Mouse (Mus musculus) embryonic stem cell, embryonic (primary cell): ENCODE measurements around the gene Ccna1.

Experiments
- CTCF ChIA-PET, 4 experiments: fragments of 300-600 bp in 2 of 4; fragments of 350-600 bp in 2 of 4; sonication (Branson Sonifier 250); formaldehyde crosslinking; loops; one replicate each; lab custom pipeline; 2022; ENCODE audit warnings: inconsistent platforms in 2 of 4; lab: Charles Lee
- POLR2A ChIA-PET, 4 experiments: fragments of 300-600 bp in 2 of 4; fragments of 350-600 bp in 2 of 4; sonication (Branson Sonifier 250); formaldehyde crosslinking; loops; one replicate each; lab custom pipeline; 2022; ENCODE audit warnings: antibody characterized with exemption in 4 of 4, inconsistent platforms in 1 of 4; lab: Charles Lee

Gene Ccna1

DNA sequence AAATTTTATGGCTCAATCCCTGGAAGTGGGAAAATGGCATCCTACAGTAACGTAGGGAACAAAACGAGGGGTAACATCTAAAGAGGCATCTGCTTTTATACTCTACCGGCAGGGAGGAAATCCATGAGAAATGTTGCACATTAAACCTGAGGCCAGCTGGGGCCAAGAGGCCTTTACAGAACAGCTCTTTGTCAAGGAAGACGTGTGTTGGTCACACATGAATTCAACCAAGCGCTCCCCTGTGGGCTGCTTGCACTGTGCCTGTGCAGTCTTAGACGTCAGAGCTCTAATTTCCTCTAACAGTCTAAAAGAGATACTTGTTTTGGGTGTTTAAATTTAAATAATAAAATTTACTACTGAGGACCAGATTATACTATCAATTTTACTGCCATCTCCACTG lies 22.9 kb upstream of the Ccna1 start:
- CTCF ChIA-PET, result interaction anchor here in 2 of 4 experiments (0.6 kb wide), 2 partner anchors 940 to 1971 kb away, joined by 3 to 13 read pairs; no protein-coding TSS in a partner anchor
- POLR2A ChIA-PET, result interaction anchor here in 1 of 4 experiments (0.7 kb wide), 1 partner anchor 41 kb away, joined by 3 read pairs; no protein-coding TSS in a partner anchor

- CTCF ChIA-PET, result interaction anchor here in 1 of 4 experiments (1.2 kb wide), 1 partner anchor 11 kb away, joined by 3 read pairs; no protein-coding TSS in a partner anchor
- POLR2A ChIA-PET, result no interaction called here
These were observed 20.0 kb upstream of the Ccna1 start for GRCm38 (mm10) chr3:55075294-55075648.

DNA sequence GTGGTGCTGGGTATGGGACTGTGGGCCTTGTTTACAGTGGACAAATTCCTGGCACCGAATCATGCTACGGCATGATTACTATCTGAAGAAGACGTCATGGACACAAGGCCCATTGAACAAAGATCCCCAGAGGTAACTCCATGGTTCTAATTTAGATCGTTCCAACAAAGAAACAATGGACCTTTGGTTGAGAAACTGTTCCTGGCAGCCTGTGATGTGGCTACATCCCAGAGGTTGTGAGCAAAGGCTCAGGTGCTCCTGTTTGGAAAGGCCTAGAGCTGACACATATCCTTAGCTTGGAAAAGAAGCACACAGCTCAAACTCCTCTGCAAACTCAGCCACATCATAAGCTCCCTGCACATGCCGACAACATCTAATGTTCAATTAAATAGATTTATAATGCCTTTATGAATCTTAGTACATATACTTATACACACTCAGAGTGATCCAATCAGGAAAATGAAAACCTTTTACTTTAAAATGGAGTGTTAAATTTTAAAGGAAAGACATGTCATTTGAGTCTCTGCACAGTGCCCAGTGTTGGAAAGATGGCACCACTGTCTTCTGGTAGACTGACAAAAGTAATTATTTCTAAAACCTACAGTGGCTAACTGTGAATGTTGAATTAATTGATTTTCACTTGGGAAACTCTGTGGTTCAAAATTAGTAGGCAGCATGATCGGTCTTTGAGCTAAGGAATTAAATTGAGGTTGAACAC lies 19.4 kb upstream of the Ccna1 start:
- ChIA-PET CTCF (interaction anchor here in 1 of 4 experiments (1.2 kb wide), 1 partner anchor 10 kb away, joined by 3 read pairs; no protein-coding TSS in a partner anchor), POLR2A (no interaction called here)

GRCm38 (mm10) chr3:55067791-55068434 lies 12.6 kb upstream of the Ccna1 start:
- ChIA-PET POLR2A (no interaction called here), CTCF (interaction anchor here in 3 of 4 experiments (0.6 to 2.8 kb wide), 3 partner anchors 12 to 85 kb away, joined by 4 to 8 read pairs (median 6); no protein-coding TSS in a partner anchor)

DNA sequence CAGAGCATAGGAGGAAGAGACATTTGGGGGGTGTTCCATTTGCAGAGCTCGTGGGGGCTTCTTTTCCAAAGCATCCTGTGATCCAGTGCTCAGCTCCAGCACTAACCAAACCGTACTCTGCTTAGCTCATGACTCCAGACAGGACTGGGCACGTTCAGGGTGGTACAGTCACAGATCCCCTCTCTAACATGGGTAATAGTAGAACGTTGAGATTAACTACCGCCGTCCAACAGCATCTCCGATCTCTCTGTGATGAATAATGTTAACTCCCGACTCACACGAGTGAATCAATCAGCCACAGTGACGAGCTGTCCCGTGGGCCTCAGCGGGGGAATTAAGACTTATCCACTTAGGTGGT lies 11.3 kb upstream of the Ccna1 start:
- ChIA-PET CTCF (interaction anchor here in 3 of 4 experiments (0.6 to 2.8 kb wide), 4 partner anchors 14 to 270 kb away, joined by 3 to 6 read pairs (median 3); no protein-coding TSS in a partner anchor), POLR2A (no interaction called here)

- POLR2A ChIA-PET, result interaction anchor here in 1 of 4 experiments (0.6 kb wide), 1 partner anchor 144 kb away, joined by 3 read pairs; no protein-coding TSS in a partner anchor
- CTCF ChIA-PET, result interaction anchor here in 3 of 4 experiments (0.7 to 2.8 kb wide), 5 partner anchors 14 to 272 kb away, joined by 3 to 6 read pairs (median 3); no protein-coding TSS in a partner anchor
These were observed 10.7 kb upstream of the Ccna1 start for GRCm38 (mm10) chr3:55065738-55066665.

- ChIA-PET POLR2A (no interaction called here), CTCF (interaction anchor here in 3 of 4 experiments (0.6 to 2.1 kb wide), 9 partner anchors 11 to 710 kb away, joined by 3 to 4 read pairs (median 3); partner anchors contain the start of gene Alg5 (in 1 of the 3))
These were observed 9.1 kb upstream of the Ccna1 start for GRCm38 (mm10) chr3:55064396-55064795.

DNA sequence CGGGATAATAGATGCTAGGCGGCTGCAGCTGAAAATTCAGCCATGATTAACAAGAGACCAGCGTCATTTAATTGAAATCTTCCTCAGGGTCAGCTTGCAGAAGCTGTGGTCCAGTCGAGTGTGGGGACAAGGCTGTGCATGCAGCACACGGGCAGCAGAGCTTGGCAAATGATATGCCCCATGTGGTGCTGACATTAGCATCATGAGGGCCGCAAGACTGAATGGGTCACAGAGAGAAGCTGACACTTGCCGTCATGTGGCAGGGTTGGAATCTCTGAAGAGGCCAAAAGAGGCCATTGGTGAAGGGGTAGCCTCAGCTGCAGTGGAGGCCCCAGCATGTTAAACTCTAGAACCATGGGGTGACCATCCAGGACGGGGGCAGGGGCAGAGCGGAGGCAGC lies 7.4 kb upstream of the Ccna1 start:
- POLR2A ChIA-PET, result interaction anchor here in 2 of 4 experiments (0.6 kb wide), 2 partner anchors 88 to 287 kb away, joined by 3 read pairs; no protein-coding TSS in a partner anchor
- CTCF ChIA-PET, result interaction anchor here (0.7 to 1.4 kb wide), 5 partner anchors 11 to 267 kb away, joined by 3 to 4 read pairs (median 3); no protein-coding TSS in a partner anchor

- CTCF ChIA-PET, result interaction anchor here in 2 of 4 experiments (0.7 kb wide), 3 partner anchors 26 to 412 kb away, joined by 3 to 4 read pairs (median 4); no protein-coding TSS in a partner anchor
- POLR2A ChIA-PET, result interaction anchor here in 2 of 4 experiments (0.5 to 1.5 kb wide), 2 partner anchors 41 to 66 kb away, joined by 3 to 6 read pairs; no protein-coding TSS in a partner anchor
These were observed 1.1 kb upstream of the Ccna1 start for GRCm38 (mm10) chr3:55056376-55056775.

DNA sequence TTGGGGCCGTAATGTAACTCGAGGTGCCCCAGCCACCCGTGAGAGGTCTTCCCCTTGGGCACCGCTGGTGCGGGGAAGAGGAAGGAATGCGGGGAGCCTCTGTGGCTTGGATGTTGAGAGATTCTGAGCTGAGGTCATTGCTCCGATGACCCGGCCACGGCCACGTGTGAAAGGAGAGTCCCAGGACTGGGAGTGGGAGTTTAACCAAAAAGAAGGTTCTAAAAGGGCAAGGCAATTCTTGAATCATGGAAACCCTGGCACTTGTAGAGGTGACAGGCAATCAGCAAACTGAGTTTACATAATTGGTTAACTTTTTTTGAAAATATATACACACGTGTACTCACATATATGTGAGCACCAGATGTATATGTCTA lies 433 bp upstream of the Ccna1 start:
- CTCF ChIA-PET, result no interaction called here
- POLR2A ChIA-PET, result interaction anchor here in 2 of 4 experiments (0.9 to 1.5 kb wide), 2 partner anchors 66 kb away, joined by 3 read pairs; no protein-coding TSS in a partner anchor

- POLR2A ChIA-PET, result interaction anchor here in 2 of 4 experiments (0.5 to 1.7 kb wide), 3 partner anchors 10 to 417 kb away, joined by 3 to 7 read pairs (median 5); partner anchors contain the start of gene Sohlh2 (in 1 of the 2)
- CTCF ChIA-PET, result interaction anchor here in 1 of 4 experiments (0.5 kb wide), 1 partner anchor 257 kb away, joined by 3 read pairs; no protein-coding TSS in a partner anchor
These were observed 1.1 kb downstream of the Ccna1 start for GRCm38 (mm10) chr3:55054231-55054630.

- ChIA-PET POLR2A (interaction anchor here in 2 of 4 experiments (0.6 to 1.5 kb wide), 2 partner anchors 10 to 58 kb away, joined by 4 to 5 read pairs; partner anchors contain the start of gene Ccna1 (in 1 of the 2)), CTCF (interaction anchor here in 2 of 4 experiments (0.5 to 1.4 kb wide), 2 partner anchors 14 to 231 kb away, joined by 3 to 4 read pairs; no protein-coding TSS in a partner anchor)
These were observed 10.5 kb downstream of the Ccna1 start for GRCm38 (mm10) chr3:55044601-55045370.

GRCm38 (mm10) chr3:55037608-55038007 lies 17.7 kb downstream of the Ccna1 start:
- ChIA-PET CTCF (no interaction called here), POLR2A (interaction anchor here in 1 of 4 experiments (0.5 kb wide), 1 partner anchor 40 kb away, joined by 3 read pairs; no protein-coding TSS in a partner anchor)

GRCm38 (mm10) chr3:55027271-55027840 lies 27.9 kb downstream of the Ccna1 start:
- CTCF ChIA-PET, result no interaction called here
- POLR2A ChIA-PET, result no interaction called here

GRCm38 (mm10) chr3:55025502-55025901 lies 29.8 kb downstream of the Ccna1 start:
- ChIA-PET CTCF (interaction anchor here in 2 of 4 experiments (0.6 to 0.7 kb wide), 2 partner anchors 85 to 190 kb away, joined by 3 read pairs; no protein-coding TSS in a partner anchor), POLR2A (no interaction called here)

DNA sequence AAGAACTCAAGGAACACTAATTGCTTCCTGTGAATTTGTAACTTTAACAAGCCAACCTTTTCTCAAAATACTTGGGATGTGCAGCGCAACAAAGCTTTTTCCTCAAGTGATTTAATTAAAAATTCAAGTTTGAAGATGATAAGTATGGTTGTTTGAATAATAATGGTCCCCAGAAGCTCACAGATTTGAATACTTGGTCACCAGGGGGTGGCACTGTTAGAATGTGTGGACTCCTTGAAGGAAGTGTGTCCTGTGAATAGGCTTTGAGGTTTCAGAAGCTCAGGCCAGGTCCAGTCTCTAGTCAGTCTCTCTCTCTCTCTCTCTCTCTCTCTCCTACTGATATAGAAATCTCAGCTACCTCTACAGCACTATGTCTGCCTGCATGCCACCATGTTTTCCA lies 32.0 kb downstream of the Ccna1 start:
- ChIA-PET CTCF (interaction anchor here in 3 of 4 experiments (0.5 to 1.1 kb wide), 5 partner anchors 21 to 215 kb away, joined by 3 to 4 read pairs (median 3); no protein-coding TSS in a partner anchor), POLR2A (interaction anchor here in 1 of 4 experiments (0.5 kb wide), 1 partner anchor 13 kb away, joined by 3 read pairs; no protein-coding TSS in a partner anchor)
